In genomic region chr10:94235200-94235599, GRCm38 (mm10) we compare ENCODE assay signal across 33 mouse cellular contexts. TPM values are rescaled to one million over a fixed set of nuclear protein-coding genes. Genes with fewer than 3 reads are reported as not detected.
DNase-seq lines count a peak whose midpoint lies in the region; ATAC-seq and TF ChIP-seq lines count a peak whose summit lies in the region.
"Had no signal": no experiment of that assay in that cellular context is flagged by ENCODE, and none has a peak within 500 bp of the region (broad histone marks: within the 10 kb centered on the region; RNA-seq: fewer than 3 reads in every experiment).

No protein-coding gene starts in this region.

- TF ChIP-seq POLR2A in thymus, adult 2 months (IDR thresholded peaks at IDR 0.05; ENCODE audit: control insufficient read depth, extremely low read depth, insufficient read depth, low read length, poor library complexity): no peak
- TF ChIP-seq POLR2A in myocyte (IDR thresholded peaks at IDR 0.05; ENCODE audit: insufficient read length, low read depth): no peak

- 3% methylated on average over 4 of the region's 4 CpGs for WGBS in thymus, adult 2 months

- intact Hi-C loops in heart, postnatal 36 days (cut with DNase I): no loop called here

- no peaks in the 10 kb centered on the region for H3K79me2 ChIP-seq in myocyte (ENCODE audit: control insufficient read depth, insufficient read depth)

- H3K4me1 ChIP-seq in thymus, adult 2 months (replicated peaks; ENCODE audit: control insufficient read depth, insufficient read depth, low read length): peaks cover 26% of the 10 kb centered on the region
- H3K4me1 ChIP-seq: heart, embryonic 15.5 days; intestine, embryonic 15.5 days had no signal

- H3K4me2 ChIP-seq in myocyte (ENCODE audit: low read depth): peak overlapping the region; percentile 8
- H3K4me2 ChIP-seq: embryonic facial prominence, embryonic 13.5 days; forebrain, embryonic 13.5 days; heart, embryonic 12.5 days; heart, embryonic 15.5 days; hindbrain, embryonic 12.5 days; intestine, embryonic 15.5 days had no signal

- no peak for ATAC-seq in cerebellum, adult (ENCODE audit: insufficient number of reproducible peaks, low FRiP score, low TSS enrichment)
- ATAC-seq: forebrain, embryonic 13.5 days; forebrain, embryonic 16.5 days; hindbrain, embryonic 16.5 days; intestine, embryonic 15.5 days; Patski had no signal

- DNase-seq in heart, adult 11 months: peak; percentile 33
- DNase-seq in heart, postnatal 36 days: no peak
- DNase-seq in thymus, adult 2 months: peak; percentile 30
- no peak for DNase-seq in thymus, postnatal 10 days (ENCODE audit: low spot score in 2 of 2)
- DNase-seq in thymus, postnatal 36 days: peak; percentile 29 to 42
- DNase-seq in adrenal gland, postnatal 4 days (ENCODE audit: low spot score in 2 of 2): no peak
- DNase-seq: adrenal gland, postnatal 10 days; adrenal gland, postnatal 36 days; cerebellum, adult 11 months; cerebellum, adult 2 months; cerebellum, postnatal 10 days; cerebellum, postnatal 36 days; embryo, embryonic 11 days; gastrocnemius, adult 2 months; gastrocnemius, postnatal 14 days; heart, adult 18-20 months; heart, postnatal 10 days; heart, postnatal 4 days had no signal

- no peaks in the 10 kb centered on the region for H3K27me3 ChIP-seq in thymus, adult 2 months (ENCODE audit: control insufficient read depth, insufficient read depth, low read length)
- H3K27me3 ChIP-seq in myocyte (ENCODE audit: control insufficient read depth, insufficient read depth, insufficient read length): no peaks in the 10 kb centered on the region
- H3K27me3 ChIP-seq: CH12.LX; embryonic facial prominence, embryonic 13.5 days; forebrain, embryonic 13.5 days; heart, embryonic 12.5 days; heart, embryonic 15.5 days; hindbrain, embryonic 12.5 days; intestine, embryonic 15.5 days; Patski had no signal

- no peak overlapping the region for H3K4me3 ChIP-seq in thymus, adult 2 months (ENCODE audit: control insufficient read depth, insufficient read depth, low read length)
- no peak overlapping the region for H3K4me3 ChIP-seq in myocyte
- H3K4me3 ChIP-seq: embryonic facial prominence, embryonic 10.5 days; embryonic facial prominence, embryonic 13.5 days; forebrain, embryonic 10.5 days; forebrain, embryonic 13.5 days; gastrocnemius, adult 2 months; heart, embryonic 12.5 days; heart, embryonic 15.5 days; hindbrain, embryonic 12.5 days; intestine, embryonic 15.5 days had no signal

- no peak overlapping the region for H3K27ac ChIP-seq in thymus, adult 2 months (ENCODE audit: control insufficient read depth, insufficient read depth, low read length)
- H3K27ac ChIP-seq: embryonic facial prominence, embryonic 10.5 days; embryonic facial prominence, embryonic 13.5 days; forebrain, embryonic 10.5 days; forebrain, embryonic 13.5 days; gastrocnemius, adult 2 months; heart, embryonic 15.5 days; hindbrain, embryonic 12.5 days; intestine, embryonic 15.5 days had no signal

- no peaks in the 10 kb centered on the region for H3K36me3 ChIP-seq in thymus, adult 2 months (ENCODE audit: control insufficient read depth, insufficient read depth, low read length)
- no peaks in the 10 kb centered on the region for H3K36me3 ChIP-seq in myocyte (ENCODE audit: control insufficient read depth, insufficient read depth)
- H3K36me3 ChIP-seq: embryonic facial prominence, embryonic 10.5 days; embryonic facial prominence, embryonic 13.5 days; forebrain, embryonic 10.5 days; G1E; heart, embryonic 12.5 days; heart, embryonic 15.5 days; hindbrain, embryonic 12.5 days; intestine, embryonic 15.5 days had no signal

- H3ac ChIP-seq in myocyte (ENCODE audit: control insufficient read depth, insufficient read length): no peak overlapping the region

- no peak for TF ChIP-seq CTCF in thymus, adult 2 months (IDR thresholded peaks at IDR 0.05; ENCODE audit: borderline replicate concordance, control insufficient read depth, extremely low read depth, insufficient read depth, low read length, poor library complexity)

TF ChIP-seq in myocyte, 11 proteins besides CTCF, POLR2A, EP300 and RAD21:
- TF ChIP-seq POLR2AphosphoS2 (IDR thresholded peaks at IDR 0.05; ENCODE audit: insufficient read length, low read depth) (no peak), MYOD1 (IDR thresholded peaks at IDR 0.05; ENCODE audit: control insufficient read depth in 1 of 3, insufficient read length in 2 of 3, low read depth in 2 of 3) (peak in 2 of 3 experiments; percentile 68 to 79)

RNA-seq across cellular contexts. Expression of gene Ndufa12, which starts 36.7 kb away (rescaled TPM):
- total RNA-seq in heart, postnatal 36 days (2021): 100 to 1,000 TPM; 810 to 834 TPM
- polyA plus RNA-seq in thymus, adult 2 months (2012; rRNA removed): 59.2 and 68.4 TPM in 2 replicates
- 406 TPM for polyA plus RNA-seq in myocyte (2012; fragmentation: generic; extraction: Trizol)
- total RNA-seq in adrenal gland, postnatal 4 days (2021): 100 to 1,000 TPM; 260 to 285 TPM

Comparison
In these comparisons a context has a peak if more than half of its experiments do, and no peak if none do; other contexts are left out.
1. DNase-seq: peak in heart, adult 11 months (single experiment), thymus, adult 2 months (single experiment) and thymus, postnatal 36 days (2 of 2); none in heart, postnatal 36 days (0 of 2), thymus, postnatal 10 days (0 of 2) and adrenal gland, postnatal 4 days (0 of 2).